Mouse (Mus musculus): ENCODE measurements around the gene Chpf2. TPM values are rescaled to one million over a fixed set of nuclear protein-coding genes. Genes with fewer than 3 reads are reported as not detected.
A peak's percentile ranks its signal among the peaks of the same experiment; 100 is the strongest.

Gene Chpf2
- polyA plus RNA-seq, 1 experiment from 2014 or later: 19.3 TPM

DNA sequence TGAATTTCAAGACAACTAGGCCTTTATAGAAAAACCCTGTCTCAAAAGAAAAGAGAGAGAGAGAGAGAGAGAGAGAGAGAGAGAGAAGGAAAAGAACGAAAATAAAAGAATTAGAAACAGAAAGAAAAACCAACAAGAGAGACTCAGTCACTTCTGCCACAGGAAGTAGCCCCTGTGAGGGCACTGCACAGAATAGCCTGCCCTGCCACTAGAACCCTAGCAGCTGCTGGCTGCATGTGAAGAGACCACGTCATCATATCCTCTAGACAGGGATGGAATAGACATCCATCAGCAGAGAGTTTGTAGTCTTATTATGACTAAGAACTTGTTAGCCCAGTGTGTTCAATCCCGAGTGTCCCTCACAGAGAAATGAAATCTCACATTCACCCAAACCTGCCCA lies 43.2 kb downstream of the Chpf2 start:
- H3K27me3 ChIP-seq (replicated peaks): 0 out of 2 replicates have a peak, but pooled peaks cover 2% of the 10 kb centered on the region
- no peak overlapping the region for H3K4me3 ChIP-seq (replicated peaks)
- H3K9ac ChIP-seq (replicated peaks): no peak overlapping the region
- no peak overlapping the region for H3K4me2 ChIP-seq
- H3K9me3 ChIP-seq (replicated peaks): no peaks in the 10 kb centered on the region
- WGBS: 70% methylated on average over 3 of the region's 3 CpGs
- H3K27ac ChIP-seq (replicated peaks): no peak overlapping the region
- no peak for ATAC-seq (ENCODE audit: low FRiP score)
- H3K4me1 ChIP-seq: peaks cover 4% of the 10 kb centered on the region
- no peaks in the 10 kb centered on the region for H3K36me3 ChIP-seq

DNA sequence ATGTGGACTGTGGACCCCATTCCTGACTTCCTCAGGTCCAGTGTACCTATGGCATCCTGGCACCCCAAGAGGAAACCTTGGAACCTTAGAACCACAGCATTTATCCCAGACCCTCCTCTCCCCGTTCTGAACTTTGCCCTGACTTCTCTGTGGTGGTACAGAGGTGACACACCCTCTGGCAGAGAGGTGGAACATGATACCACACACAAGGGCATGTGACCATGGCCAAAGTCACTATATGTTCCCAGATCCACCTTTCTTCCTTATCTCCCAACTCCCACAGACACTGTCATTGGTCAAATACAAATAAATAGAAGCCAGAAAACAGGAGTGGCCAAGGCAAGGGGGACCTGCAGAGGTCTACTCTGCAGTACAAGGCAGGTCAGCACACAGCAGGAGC lies 48.6 kb downstream of the Chpf2 start:
- H3K4me1 ChIP-seq: no peaks in the 10 kb centered on the region
- no peak overlapping the region for H3K4me2 ChIP-seq
- no peak overlapping the region for H3K9ac ChIP-seq (replicated peaks)
- WGBS: 48% methylated on average over 1 of the region's 1 CpGs
- no peak overlapping the region for H3K27ac ChIP-seq (replicated peaks)
- ATAC-seq (ENCODE audit: low FRiP score): no peak
- no peak overlapping the region for H3K4me3 ChIP-seq (replicated peaks)
- H3K9me3 ChIP-seq (replicated peaks): no peaks in the 10 kb centered on the region
- 0 out of 2 replicates have a peak, but pooled peaks cover 2% of the 10 kb centered on the region for H3K27me3 ChIP-seq (replicated peaks)
- no peaks in the 10 kb centered on the region for H3K36me3 ChIP-seq

DNA sequence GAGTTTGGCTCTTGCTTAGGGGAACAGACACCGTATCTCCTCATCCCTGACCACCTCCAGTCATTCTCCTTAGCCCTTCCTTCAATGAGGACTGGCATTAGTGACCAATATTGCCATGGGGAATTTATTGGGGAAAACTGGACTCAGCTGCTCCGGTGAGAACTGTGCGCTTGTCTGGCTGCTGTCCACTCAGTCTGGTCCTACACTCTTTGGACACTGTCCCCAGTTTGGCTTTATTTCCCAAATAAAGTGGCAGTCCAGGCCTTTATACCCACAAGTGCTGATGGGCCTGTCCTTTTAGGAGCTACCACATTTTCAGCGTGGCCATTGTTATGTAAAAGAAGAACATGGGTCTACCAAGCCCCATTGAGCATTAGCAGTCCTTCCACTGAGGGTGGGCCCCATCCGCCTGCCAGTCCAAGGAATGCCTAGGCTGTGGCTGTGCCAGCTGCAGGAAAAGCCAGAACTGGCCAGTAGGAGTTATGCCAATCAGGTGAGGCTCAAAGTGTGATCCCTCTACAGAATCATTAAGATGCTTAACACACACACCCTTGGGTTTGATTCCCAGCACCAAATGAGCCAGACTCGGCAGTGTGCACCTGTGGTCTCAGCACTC lies 49.1 kb downstream of the Chpf2 start:
- Histone ChIP-seq H3K9ac (replicated peaks) (no peak overlapping the region), H3K27me3 (replicated peaks) (0 out of 2 replicates have a peak, but pooled peaks cover 2% of the 10 kb centered on the region), H3K4me2 (no peak overlapping the region), H3K27ac (replicated peaks) (no peak overlapping the region), H3K9me3 (replicated peaks) (no peaks in the 10 kb centered on the region), H3K36me3 (no peaks in the 10 kb centered on the region), H3K4me1 (no peaks in the 10 kb centered on the region), H3K4me3 (replicated peaks) (no peak overlapping the region)
- WGBS: 47% methylated on average over 6 of the region's 6 CpGs
- no peak for ATAC-seq (ENCODE audit: low FRiP score)

DNA sequence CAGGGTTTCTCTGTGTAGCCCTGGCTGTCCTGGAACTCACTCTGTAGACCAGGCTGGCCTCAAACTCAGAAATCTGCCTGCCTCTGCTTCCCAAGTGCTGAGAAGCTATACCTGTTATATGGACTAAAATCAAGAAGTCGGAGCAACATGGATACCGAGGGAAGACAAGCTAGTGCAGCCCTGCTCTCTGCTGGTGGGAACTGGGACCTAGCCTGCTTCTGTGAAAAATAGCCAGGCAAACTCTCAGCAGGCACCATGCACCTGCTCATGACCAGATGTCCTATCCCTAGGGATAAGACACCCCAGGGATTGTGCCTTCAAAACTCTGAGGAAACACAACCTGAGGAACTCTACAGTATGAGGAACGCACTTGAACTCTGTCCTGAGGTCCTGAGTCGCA lies 50.4 kb downstream of the Chpf2 start:
- H3K9me3 ChIP-seq (replicated peaks): no peaks in the 10 kb centered on the region
- no peaks in the 10 kb centered on the region for H3K27me3 ChIP-seq (replicated peaks)
- ATAC-seq (ENCODE audit: low FRiP score): no peak
- H3K4me2 ChIP-seq: no peak overlapping the region
- H3K27ac ChIP-seq (replicated peaks): no peak overlapping the region
- 84% methylated on average over 4 of the region's 4 CpGs for WGBS
- no peak overlapping the region for H3K4me3 ChIP-seq (replicated peaks)
- no peaks in the 10 kb centered on the region for H3K36me3 ChIP-seq
- H3K4me1 ChIP-seq: no peaks in the 10 kb centered on the region
- no peak overlapping the region for H3K9ac ChIP-seq (replicated peaks)

DNA sequence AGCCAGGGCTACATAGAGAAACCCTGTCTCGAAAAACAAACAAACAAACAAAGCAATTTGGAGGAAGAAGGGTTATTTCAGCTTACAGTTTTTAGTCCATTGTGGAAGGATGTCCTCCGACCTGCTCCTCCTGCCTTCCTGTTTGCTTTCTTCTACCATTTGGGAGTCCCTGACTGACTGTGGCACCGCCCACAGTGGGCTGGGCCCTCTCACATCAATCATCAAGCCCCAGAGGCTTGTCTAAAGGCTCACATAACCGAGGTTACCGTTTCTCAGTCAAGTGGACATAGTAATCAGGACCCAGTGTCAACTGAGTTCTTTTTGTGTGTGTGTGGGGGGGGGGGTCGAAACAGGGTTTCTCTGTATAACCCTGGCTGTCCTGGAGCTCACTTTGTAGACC lies 51.6 kb downstream of the Chpf2 start:
- Histone ChIP-seq H3K27ac (replicated peaks) (no peak overlapping the region), H3K4me2 (no peak overlapping the region), H3K36me3 (no peaks in the 10 kb centered on the region), H3K27me3 (replicated peaks) (no peaks in the 10 kb centered on the region), H3K4me1 (no peaks in the 10 kb centered on the region), H3K9ac (replicated peaks) (no peak overlapping the region), H3K9me3 (replicated peaks) (no peaks in the 10 kb centered on the region), H3K4me3 (replicated peaks) (no peak overlapping the region)
- WGBS: 64% methylated on average over 6 of the region's 6 CpGs
- ATAC-seq (ENCODE audit: low FRiP score): no peak

DNA sequence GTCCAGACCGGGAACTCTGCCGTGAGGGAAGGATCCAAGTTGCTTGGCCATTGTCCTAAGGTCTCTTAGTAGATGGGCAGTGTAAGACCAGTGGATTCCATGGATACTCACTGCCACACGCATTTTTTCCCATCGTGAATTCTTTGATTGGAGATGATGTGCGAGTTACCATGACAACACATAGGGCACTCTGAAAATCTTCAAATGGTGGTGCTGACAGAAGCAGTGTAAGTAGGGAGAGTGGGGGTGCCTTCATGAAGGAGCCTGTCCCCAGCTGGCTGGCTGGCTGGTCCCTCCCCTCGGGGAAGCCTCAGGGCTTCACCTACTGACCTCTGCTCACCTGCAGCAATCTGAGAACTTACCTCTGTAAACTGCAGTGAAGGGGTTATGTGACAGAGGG lies 52.5 kb downstream of the Chpf2 start:
- Histone ChIP-seq H3K9ac (replicated peaks) (no peak overlapping the region), H3K4me2 (no peak overlapping the region), H3K4me1 (no peaks in the 10 kb centered on the region), H3K27me3 (replicated peaks) (no peaks in the 10 kb centered on the region), H3K36me3 (no peaks in the 10 kb centered on the region), H3K27ac (replicated peaks) (no peak overlapping the region), H3K9me3 (replicated peaks) (no peaks in the 10 kb centered on the region), H3K4me3 (replicated peaks) (no peak overlapping the region)
- ATAC-seq (ENCODE audit: low FRiP score): no peak
- WGBS: 62% methylated on average over 6 of the region's 6 CpGs

MicroRNA genes within 50 kb of the gene (microRNA counts, 519-probe panel; counts per million panel counts)
- microRNA mmu-miR-671-3p: 1,593 counts per million, percentile 20 among the panel's probes with 10 or more counts
- not detected for microRNA mmu-miR-671-5p

Small RNA genes within 50 kb of the gene (microRNA-seq; reads per million reads assigned to microRNA genes)
- gene Mir671: 268 reads per million, percentile 66 among the genes with 10 or more reads in this experiment

Other genes starting within 250 kb of the Chpf2 start
- 12.7 and 18.2 TPM in 2 replicates for gene Kcnh2, start 235.1 kb upstream of the Chpf2 start, polyA plus RNA-seq (2015; fragmentation: Nextera tagmentation; extraction: Ambion mirVana)
- gene Nos3, start 221.9 kb upstream of the Chpf2 start, polyA plus RNA-seq (2015; fragmentation: Nextera tagmentation; extraction: Ambion mirVana): 9.3 and 10.6 TPM in 2 replicates
- 4.0 and 4.8 TPM in 2 replicates for gene Atg9b, start 194.6 kb upstream of the Chpf2 start, polyA plus RNA-seq (2015; fragmentation: Nextera tagmentation; extraction: Ambion mirVana)
- 49.4 and 52.2 TPM in 2 replicates for gene Abcb8, start 193.1 kb upstream of the Chpf2 start, polyA plus RNA-seq (2015; fragmentation: Nextera tagmentation; extraction: Ambion mirVana)
- 1.6 and 2.4 TPM in 2 replicates for gene Asic3, start 173.3 kb upstream of the Chpf2 start, polyA plus RNA-seq (2015; fragmentation: Nextera tagmentation; extraction: Ambion mirVana)
- 113 and 133 TPM in 2 replicates for gene Cdk5, start 163.2 kb upstream of the Chpf2 start, polyA plus RNA-seq (2015; fragmentation: Nextera tagmentation; extraction: Ambion mirVana)
- 15.3 and 19.1 TPM in 2 replicates for gene Slc4a2, start 162.9 kb upstream of the Chpf2 start, polyA plus RNA-seq (2015; fragmentation: Nextera tagmentation; extraction: Ambion mirVana)
- 111 TPM in 2 replicates for gene Fastk, start 141.5 kb upstream of the Chpf2 start, polyA plus RNA-seq (2015; fragmentation: Nextera tagmentation; extraction: Ambion mirVana)
- 54.8 and 62.8 TPM in 2 replicates for gene Tmub1, start 138.9 kb upstream of the Chpf2 start, polyA plus RNA-seq (2015; fragmentation: Nextera tagmentation; extraction: Ambion mirVana)
- 60.2 and 101 TPM in 2 replicates for gene Agap3, start 134.6 kb upstream of the Chpf2 start, polyA plus RNA-seq (2015; fragmentation: Nextera tagmentation; extraction: Ambion mirVana)
- gene Gbx1, start 59.5 kb upstream of the Chpf2 start, polyA plus RNA-seq (2015; fragmentation: Nextera tagmentation; extraction: Ambion mirVana): 5.9 and 13.7 TPM in 2 replicates
- 0.40 and 0.87 TPM in 2 replicates for gene Asb10, start 45.8 kb upstream of the Chpf2 start, polyA plus RNA-seq (2015; fragmentation: Nextera tagmentation; extraction: Ambion mirVana)
- gene 4931409K22Rik, start 29.9 kb upstream of the Chpf2 start, polyA plus RNA-seq (2015; fragmentation: Nextera tagmentation; extraction: Ambion mirVana): 0.24 and 0.26 TPM in 2 replicates
- 82.8 and 93.1 TPM in 2 replicates for gene Abcf2, start 9.3 kb upstream of the Chpf2 start, polyA plus RNA-seq (2015; fragmentation: Nextera tagmentation; extraction: Ambion mirVana)
- gene Smarcd3, start 37.7 kb downstream of the Chpf2 start, polyA plus RNA-seq (2015; fragmentation: Nextera tagmentation; extraction: Ambion mirVana): 111 and 135 TPM in 2 replicates
- gene Nub1, start 98.8 kb downstream of the Chpf2 start, polyA plus RNA-seq (2015; fragmentation: Nextera tagmentation; extraction: Ambion mirVana): 45.6 and 47.5 TPM in 2 replicates
- gene Wdr86, start 144.0 kb downstream of the Chpf2 start, polyA plus RNA-seq (2015; fragmentation: Nextera tagmentation; extraction: Ambion mirVana): 4.1 and 5.2 TPM in 2 replicates
- 1.5 and 2.0 TPM in 2 replicates for gene Crygn, start 171.3 kb downstream of the Chpf2 start, polyA plus RNA-seq (2015; fragmentation: Nextera tagmentation; extraction: Ambion mirVana)